Comparison of ENCODE assay signal across 27 mouse cellular contexts in the genomic region with DNA sequence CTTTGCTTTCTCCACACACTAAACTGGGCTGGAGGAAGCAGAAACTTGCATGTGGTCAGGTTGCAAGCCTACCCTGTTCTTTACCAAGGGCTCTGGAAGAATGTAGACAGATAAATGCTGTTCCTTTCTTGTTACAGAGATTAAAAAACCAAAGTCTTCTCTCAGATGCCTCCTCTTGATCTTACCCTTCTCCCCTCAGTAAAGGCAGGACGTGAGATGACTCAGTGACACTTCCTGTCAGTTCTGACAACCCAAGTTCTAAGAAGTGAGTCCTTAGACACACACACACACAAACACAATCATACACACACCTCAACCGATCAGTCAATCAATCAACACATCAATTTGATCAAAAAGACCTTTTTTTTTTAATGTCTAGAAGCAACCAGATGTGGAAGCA.
DNase-seq lines count a peak whose midpoint lies in the region; ATAC-seq and TF ChIP-seq lines count a peak whose summit lies in the region.
"Had no signal": no experiment of that assay in that cellular context is flagged by ENCODE, and none has a peak within 500 bp of the region (broad histone marks: within the 10 kb centered on the region; RNA-seq: fewer than 3 reads in every experiment).

No protein-coding gene starts in this region.

- peaks cover 7% of the 10 kb centered on the region; the same call in 1 of the 2 replicates for H3K4me1 ChIP-seq in hindbrain, embryonic 12.5 days
- peaks cover 6% of the 10 kb centered on the region; the same call in 1 of the 2 replicates for H3K4me1 ChIP-seq in intestine, embryonic 16.5 days (ENCODE audit: control insufficient read depth, insufficient read depth, low read length)
- H3K4me1 ChIP-seq: limb, embryonic 15.5 days had no signal

- H3K79me2 ChIP-seq in macrophage (ENCODE audit: inconsistent target), result no peaks in the 10 kb centered on the region

- H3K9me3 ChIP-seq in hindbrain, embryonic 12.5 days (replicated peaks), result no peaks in the 10 kb centered on the region
- no peaks in the 10 kb centered on the region for H3K9me3 ChIP-seq in intestine, embryonic 16.5 days (ENCODE audit: control insufficient read depth, low read length)
- H3K9me3 ChIP-seq: forebrain, embryonic 13.5 days; hindbrain, embryonic 10.5 days; limb, embryonic 15.5 days; megakaryocyte, embryonic 14.5 days had no signal

- WGBS in macrophage (ENCODE audit: missing documents), result 81% methylated on average over 2 of the region's 2 CpGs
- WGBS in hindbrain, embryonic 12.5 days, result 67% methylated on average over 2 of the region's 2 CpGs
- WGBS in intestine, embryonic 16.5 days, result 86% methylated on average over 2 of the region's 2 CpGs

- peak; percentile 73 for ATAC-seq in activated CD4-positive, CD25-positive, alpha-beta regulatory T cell, adult 4 months
- no peak for ATAC-seq in hindbrain, embryonic 12.5 days (ENCODE audit: low FRiP score)
- no peak for ATAC-seq in intestine, embryonic 16.5 days
- ATAC-seq: forebrain, embryonic 13.5 days; hindbrain, postnatal 0 days had no signal

- no peak for DNase-seq in layer of hippocampus, adult 2 months (ENCODE audit: low spot score in 2 of 2)
- DNase-seq in layer of hippocampus, postnatal 10 days (ENCODE audit: low spot score in 2 of 2), result no peak
- peak; percentile 75 for DNase-seq in CD4-positive, CD25-positive, alpha-beta regulatory T cell, adult 2 months (ENCODE audit: low read depth, low spot score)
- DNase-seq in spleen, postnatal 10 days (ENCODE audit: low spot score in 2 of 2), result no peak
- DNase-seq: adrenal gland, postnatal 25 days; cerebellum, adult 18-20 months; cerebellum, postnatal 25 days; gastrocnemius, postnatal 14 days; heart, postnatal 14 days; kidney, adult 11 months; kidney, postnatal 14 days; lung, adult 2 months; lung, postnatal 10 days; midbrain, embryonic 14.5 days; right cerebral cortex, postnatal 25 days; spleen, adult 18-20 months had no signal

- H3K4me3 ChIP-seq in layer of hippocampus, adult 2 months, result no peak overlapping the region
- no peak overlapping the region for H3K4me3 ChIP-seq in macrophage (ENCODE audit: inconsistent target)
- no peak overlapping the region for H3K4me3 ChIP-seq in hindbrain, embryonic 12.5 days
- H3K4me3 ChIP-seq in intestine, embryonic 16.5 days (ENCODE audit: low read length), result no peak overlapping the region
- H3K4me3 ChIP-seq: forebrain, embryonic 13.5 days; hindbrain, embryonic 10.5 days; left cerebral cortex, adult 2 months; limb, embryonic 15.5 days; megakaryocyte, embryonic 14.5 days had no signal

- no peak for TF ChIP-seq CTCF in layer of hippocampus, adult 2 months (conservative IDR thresholded peaks at IDR 0.05)

- no peak overlapping the region for H3K4me2 ChIP-seq in hindbrain, embryonic 12.5 days (replicated peaks)
- no peak overlapping the region for H3K4me2 ChIP-seq in intestine, embryonic 16.5 days (ENCODE audit: low read depth, low read length)
- H3K4me2 ChIP-seq: forebrain, embryonic 13.5 days; limb, embryonic 15.5 days had no signal

- H3K27ac ChIP-seq in layer of hippocampus, adult 2 months, result peak overlapping the region; percentile 73; the same call in 1 of the 2 replicates
- H3K27ac ChIP-seq in macrophage, result peak overlapping the region; percentile 88
- no peak overlapping the region for H3K27ac ChIP-seq in hindbrain, embryonic 12.5 days
- no peak overlapping the region for H3K27ac ChIP-seq in intestine, embryonic 16.5 days (ENCODE audit: low read length)
- H3K27ac ChIP-seq: forebrain, embryonic 13.5 days; hindbrain, embryonic 10.5 days; hindbrain, postnatal 0 days; left cerebral cortex, adult 2 months; limb, embryonic 15.5 days; liver, embryonic 14.5 days had no signal

- no peak overlapping the region for H3K9ac ChIP-seq in hindbrain, embryonic 12.5 days
- no peak overlapping the region for H3K9ac ChIP-seq in intestine, embryonic 16.5 days (ENCODE audit: low read depth, low read length)
- H3K9ac ChIP-seq: forebrain, embryonic 13.5 days; limb, embryonic 15.5 days; liver, embryonic 14.5 days had no signal

- no peaks in the 10 kb centered on the region for H3K27me3 ChIP-seq in hindbrain, embryonic 12.5 days
- H3K27me3 ChIP-seq in intestine, embryonic 16.5 days (replicated peaks; ENCODE audit: control insufficient read depth, insufficient read depth, low read length), result no peaks in the 10 kb centered on the region
- H3K27me3 ChIP-seq: forebrain, embryonic 13.5 days; limb, embryonic 15.5 days; megakaryocyte, embryonic 14.5 days had no signal

- H3K36me3 ChIP-seq in macrophage (ENCODE audit: inconsistent target), result no peaks in the 10 kb centered on the region
- no peaks in the 10 kb centered on the region for H3K36me3 ChIP-seq in hindbrain, embryonic 12.5 days
- H3K36me3 ChIP-seq in intestine, embryonic 16.5 days (ENCODE audit: control insufficient read depth, insufficient read depth, low read length), result no peaks in the 10 kb centered on the region
- H3K36me3 ChIP-seq: hindbrain, embryonic 10.5 days; limb, embryonic 15.5 days had no signal

Comparison
In these comparisons a context has a peak if more than half of its experiments do, and no peak if none do; other contexts are left out.
1. H3K27ac ChIP-seq: peak in layer of hippocampus, adult 2 months (single experiment) and macrophage (single experiment); none in hindbrain, embryonic 12.5 days (single experiment) and intestine, embryonic 16.5 days (single experiment).